Mouse (Mus musculus): Measurements from ENCODE around the gene Nemp2. TPM values are rescaled to one million over a fixed set of nuclear protein-coding genes. Genes with fewer than 3 reads are reported as not detected.

Gene Nemp2
- polyA plus RNA-seq, 1 experiment from 2014 or later, result 10.2 TPM

Other genes starting within 250 kb of the Nemp2 start
- 9.3 and 12.0 TPM in 2 replicates for gene Nab1, start 130.0 kb upstream of the Nemp2 start, polyA plus RNA-seq (2015; fragmentation: Nextera tagmentation; extraction: Ambion mirVana)
- 1.6 and 1.9 TPM in 2 replicates for gene Mfsd6, start 96.8 kb downstream of the Nemp2 start, polyA plus RNA-seq (2015; fragmentation: Nextera tagmentation; extraction: Ambion mirVana)
- gene Inpp1, start 187.0 kb downstream of the Nemp2 start, polyA plus RNA-seq (2015; fragmentation: Nextera tagmentation; extraction: Ambion mirVana), result 16.4 and 21.3 TPM in 2 replicates
- 24.0 TPM in 2 replicates for gene Hibch, start 214.2 kb downstream of the Nemp2 start, polyA plus RNA-seq (2015; fragmentation: Nextera tagmentation; extraction: Ambion mirVana)